Mouse (Mus musculus): ENCODE measurements at regions not wholly inside any gene's neighbourhood (a gene's known extent, or its start where the extent isn't known, plus 50 kb on each side); places are given as distances from the start of the nearest gene placed in this dataset.

DNA sequence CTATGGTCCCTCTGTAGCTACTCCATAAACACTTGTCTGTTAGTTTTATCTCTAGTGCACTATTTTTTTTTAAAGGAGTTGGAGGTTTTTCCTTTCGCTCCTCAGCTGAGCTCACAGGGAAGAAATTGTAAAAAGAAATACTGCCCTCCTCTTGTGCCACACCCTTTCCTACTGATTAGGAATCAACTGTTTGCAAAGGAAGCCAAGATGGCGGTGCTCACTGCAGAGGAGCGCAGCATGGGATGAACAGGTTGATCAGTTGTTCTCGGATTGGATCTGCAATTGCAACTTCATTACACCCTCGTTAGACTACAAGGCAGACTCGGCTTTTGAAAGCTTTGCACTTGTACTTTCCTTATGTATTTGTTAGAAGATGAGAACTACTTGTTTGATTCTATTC is 218.2 kb downstream of the Klf5 start:
- no peak for DNase-seq (ENCODE audit: extremely low spot score, low read depth, low spot score)

DNA sequence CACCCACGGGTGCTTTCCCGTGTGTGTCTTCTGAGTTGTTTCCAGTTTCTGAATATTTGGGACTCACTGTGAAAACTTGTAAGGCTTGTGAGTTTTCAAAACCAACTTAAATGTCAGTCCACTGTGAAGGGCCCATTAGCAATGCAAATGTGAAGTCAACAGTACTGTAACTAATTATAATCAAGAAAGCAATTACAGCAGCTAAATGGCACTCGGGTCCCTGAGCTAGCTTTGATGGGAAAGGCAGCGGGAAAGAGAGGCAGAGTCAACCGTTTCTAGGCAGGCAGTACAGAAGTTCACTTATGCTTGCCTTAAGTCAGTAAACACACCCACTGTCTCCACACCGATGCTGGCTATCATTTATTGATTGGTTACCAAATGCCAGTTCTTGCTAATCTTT is 221.9 kb downstream of the Klf5 start:
- no peak for DNase-seq (ENCODE audit: extremely low spot score, low read depth, low spot score)

DNA sequence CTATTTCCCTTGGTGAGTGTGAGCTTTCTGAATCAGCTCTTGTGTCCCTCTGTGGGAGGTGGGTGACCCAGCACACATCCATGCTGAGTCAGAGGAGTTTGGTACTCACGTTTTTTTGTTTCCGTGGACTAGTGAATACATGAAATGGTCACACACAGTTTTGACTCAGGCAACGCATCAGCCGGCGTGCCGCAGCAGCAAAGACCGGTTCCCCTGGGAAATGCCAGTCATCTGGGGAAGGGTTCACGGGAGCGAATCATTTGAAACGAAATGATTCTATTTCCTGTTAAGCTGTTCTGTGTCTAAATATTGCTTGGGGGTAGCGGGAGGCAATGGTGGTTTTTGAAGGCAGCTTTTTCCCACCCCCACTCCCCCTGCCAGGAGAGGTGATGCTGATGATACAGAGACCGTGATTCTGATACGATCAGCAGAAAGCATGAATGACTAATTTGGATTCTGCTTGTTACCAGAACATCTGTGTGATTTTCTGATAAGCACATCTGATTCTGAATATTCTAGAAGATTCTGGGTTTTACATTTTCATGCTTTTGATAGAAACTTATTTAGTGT is 223.5 kb downstream of the Klf5 start:
- no peak for DNase-seq (ENCODE audit: extremely low spot score, low read depth, low spot score)

DNA sequence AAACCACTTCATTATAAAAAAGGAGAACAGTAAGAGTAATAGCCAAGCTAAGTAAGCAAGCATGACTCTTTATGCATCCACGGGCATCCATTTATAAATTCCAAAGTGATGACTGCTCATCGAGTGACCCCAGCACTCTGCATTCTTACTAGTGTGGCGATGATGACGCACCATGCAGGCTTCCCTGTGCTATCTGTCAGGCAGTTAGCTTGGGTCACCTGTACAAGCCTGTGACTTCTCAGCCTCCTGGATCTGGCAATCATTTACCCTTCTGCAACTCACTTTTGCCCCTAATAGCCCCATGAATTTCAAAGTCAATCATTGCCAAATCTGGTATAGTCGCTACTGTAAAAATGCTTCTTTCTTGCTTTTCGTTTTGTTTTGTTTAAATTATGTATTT is 237.3 kb downstream of the Klf5 start:
- DNase-seq (ENCODE audit: extremely low spot score, low read depth, low spot score): no peak

DNA sequence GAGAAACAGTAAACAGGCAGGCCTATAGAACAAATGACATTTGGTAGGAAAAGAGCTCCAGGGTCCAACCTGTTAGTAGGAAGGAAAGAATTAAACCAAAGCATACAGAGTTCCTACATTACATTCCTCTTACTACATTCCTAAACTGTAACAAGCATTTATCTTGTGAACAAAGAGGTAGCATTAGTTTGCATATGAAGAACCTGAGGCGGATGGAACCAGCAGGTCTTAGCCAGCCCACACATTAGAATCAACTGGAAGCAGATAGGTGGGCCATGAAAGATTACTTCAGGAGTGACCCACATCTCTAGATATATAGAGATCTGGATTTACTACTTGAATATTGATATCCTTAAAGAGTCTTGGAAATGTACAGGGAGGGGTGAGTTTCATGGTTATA is 238.8 kb downstream of the Klf5 start:
- no peak for DNase-seq (ENCODE audit: extremely low spot score, low read depth, low spot score)

DNA sequence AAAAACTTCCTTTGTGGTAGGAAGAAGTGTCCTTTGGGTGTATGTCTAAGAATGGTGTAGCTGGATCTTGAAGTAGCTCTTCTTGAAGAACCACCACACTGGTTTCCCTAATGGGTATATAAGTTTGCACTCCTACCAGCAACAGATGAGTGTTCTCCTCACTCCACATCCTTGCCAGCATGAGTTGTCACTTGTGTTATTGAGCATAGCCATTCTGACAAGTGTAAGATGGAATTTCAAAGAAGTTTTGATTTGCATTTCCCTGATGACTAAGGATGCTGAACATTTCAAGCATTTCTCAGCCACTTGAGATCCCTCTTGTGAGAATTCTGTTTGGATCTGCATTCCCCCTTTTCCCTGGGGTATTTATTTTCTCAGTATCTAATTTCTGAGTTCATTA is 243.2 kb downstream of the Klf5 start:
- no peak for DNase-seq (ENCODE audit: extremely low spot score, low read depth, low spot score)

DNA sequence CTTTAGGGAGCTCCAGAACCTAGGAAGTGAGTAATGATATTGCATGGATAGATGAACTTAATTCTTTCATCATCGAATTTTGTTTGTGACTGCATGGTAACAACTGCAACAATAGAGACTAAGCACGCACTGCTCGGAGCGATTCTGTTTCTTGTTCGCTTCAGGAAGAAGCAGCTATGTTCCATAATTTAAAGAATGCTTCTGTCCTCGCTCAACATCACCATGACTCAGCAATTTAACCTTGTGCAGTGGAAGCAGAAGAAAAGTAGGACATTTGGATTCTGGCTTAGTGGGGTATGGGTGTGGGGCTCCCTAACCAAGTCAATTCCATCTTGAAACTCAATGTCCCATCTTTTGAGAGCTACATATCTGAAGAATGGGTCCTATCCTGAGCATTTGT is 249.4 kb downstream of the Klf5 start:
- no peak for DNase-seq (ENCODE audit: extremely low spot score, low read depth, low spot score)

DNA sequence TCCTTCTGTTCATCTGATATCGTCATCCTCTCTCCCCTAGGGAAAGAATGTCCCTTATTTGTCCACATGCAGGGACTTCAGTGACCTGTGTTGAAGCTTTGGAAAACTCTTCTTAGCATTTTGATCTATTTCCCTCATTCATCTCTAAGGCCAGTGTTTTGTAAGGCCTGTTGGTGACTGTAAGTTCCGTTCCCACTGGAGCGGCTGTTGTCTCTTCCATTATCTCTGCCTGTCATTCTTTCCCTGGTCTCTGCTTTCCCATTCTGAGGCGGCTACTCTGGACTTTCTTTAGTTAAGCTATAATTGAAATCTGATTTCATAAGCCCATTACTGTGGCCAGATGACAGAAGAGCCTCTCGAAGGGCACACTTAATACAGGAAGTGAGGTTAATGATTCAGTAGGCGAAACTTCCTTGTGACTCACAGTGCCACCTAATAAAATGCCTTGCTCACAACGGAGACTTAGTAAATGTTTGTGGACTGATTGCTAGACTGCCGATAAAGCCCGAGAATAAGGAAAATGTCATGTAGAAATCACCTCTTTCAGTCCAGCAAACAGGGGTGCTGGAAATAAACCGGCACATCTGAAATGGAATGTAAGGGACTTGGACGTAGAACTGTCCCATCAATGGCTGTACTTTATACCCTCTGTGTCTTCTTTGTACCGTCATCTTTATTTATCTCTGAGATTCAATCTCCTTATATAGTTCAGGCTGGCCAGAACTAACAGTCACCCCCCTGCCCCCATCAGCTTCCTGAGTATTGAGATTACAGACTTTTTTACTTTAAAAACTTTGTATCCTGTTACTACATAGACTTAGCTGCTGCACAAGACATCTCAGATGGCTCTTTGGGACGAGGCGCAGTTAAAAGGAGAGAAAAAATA is 250.1 kb downstream of the Klf5 start:
- no peak for DNase-seq (ENCODE audit: extremely low spot score, low read depth, low spot score)

DNA sequence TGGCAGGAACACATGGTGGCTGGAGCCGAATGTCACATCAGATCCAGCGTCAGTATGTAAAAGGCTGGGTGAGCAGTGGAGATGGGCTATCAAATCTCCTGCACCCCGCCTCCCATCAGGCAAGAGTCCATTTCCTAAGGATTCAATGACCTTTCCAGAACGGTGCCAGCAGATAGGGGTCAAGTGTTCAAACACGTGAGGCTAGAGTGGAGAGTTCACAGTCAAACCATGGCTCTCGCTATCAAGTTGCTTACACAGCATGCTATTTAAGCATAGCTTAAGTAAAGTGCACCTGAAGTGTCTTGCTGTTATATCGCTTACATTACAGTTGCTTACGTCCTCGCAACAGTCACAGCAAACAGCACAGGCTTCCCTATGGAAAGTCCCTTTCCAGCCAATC is 265.5 kb downstream of the Klf5 start:
- DNase-seq (ENCODE audit: extremely low spot score, low read depth, low spot score): no peak

DNA sequence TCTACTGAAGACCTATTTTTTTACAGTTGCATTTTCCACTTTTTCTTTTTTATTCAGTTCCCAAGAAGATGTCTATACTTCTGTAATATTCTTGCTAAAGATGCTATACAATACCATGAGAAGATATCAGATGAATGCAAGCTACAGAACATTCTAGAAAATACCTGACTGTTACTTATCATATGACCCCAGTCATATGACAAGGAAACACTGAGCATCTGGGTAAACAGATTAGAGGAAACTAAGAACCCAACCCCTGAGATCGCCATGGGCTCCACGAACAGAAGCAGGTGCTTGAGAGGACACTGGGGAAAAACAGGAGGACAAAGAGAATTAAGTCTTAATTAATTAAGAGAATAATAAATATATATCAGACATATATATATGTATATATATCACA is 275.7 kb downstream of the Klf5 start:
- no peak for DNase-seq (ENCODE audit: extremely low spot score, low read depth, low spot score)

DNA sequence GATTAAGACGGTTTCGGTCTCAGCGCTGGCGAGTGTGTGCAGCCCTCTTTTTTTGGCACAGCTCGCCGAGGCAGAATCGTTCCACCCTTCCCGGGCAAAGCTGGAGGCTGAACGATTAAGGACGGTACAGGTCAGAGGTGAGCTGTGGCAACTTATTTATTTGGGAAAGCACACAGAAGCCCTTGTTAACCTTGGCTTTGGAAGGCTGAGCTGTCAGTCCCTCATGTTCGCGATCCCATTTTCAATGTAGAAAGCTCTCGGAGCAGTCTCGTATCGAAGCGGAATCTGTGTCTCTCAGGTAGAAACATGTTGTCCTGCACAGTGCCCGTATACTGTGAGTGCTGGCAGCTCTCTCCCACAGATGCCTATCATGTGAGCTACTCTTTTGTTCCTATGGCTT is 280.2 kb downstream of the Klf5 start:
- DNase-seq (ENCODE audit: extremely low spot score, low read depth, low spot score): no peak

DNA sequence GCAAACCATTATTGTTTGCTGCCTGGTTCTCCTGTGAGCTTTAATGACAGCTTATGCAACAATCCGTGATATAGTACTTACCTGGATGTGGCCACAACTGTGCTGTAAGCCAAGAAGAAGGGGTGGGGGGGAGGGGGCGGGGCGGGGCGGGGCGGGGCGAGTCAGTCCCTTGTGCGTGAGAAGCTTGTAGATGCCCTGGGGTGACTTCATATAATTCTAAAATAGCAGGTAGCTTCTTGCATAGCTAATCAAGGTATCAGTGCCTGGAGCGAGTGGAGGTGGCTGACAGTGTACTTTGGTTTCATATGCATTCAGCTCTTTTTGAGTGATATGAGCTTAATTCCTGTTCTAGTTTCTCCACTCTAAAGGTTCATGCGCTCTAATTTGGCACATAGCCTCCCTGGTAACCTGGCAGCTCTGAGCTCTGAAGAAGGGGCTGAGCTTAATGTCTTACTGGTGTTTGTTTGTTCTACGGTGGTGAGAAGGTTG is 280.8 kb downstream of the Klf5 start:
- DNase-seq (ENCODE audit: extremely low spot score, low read depth, low spot score): no peak

DNA sequence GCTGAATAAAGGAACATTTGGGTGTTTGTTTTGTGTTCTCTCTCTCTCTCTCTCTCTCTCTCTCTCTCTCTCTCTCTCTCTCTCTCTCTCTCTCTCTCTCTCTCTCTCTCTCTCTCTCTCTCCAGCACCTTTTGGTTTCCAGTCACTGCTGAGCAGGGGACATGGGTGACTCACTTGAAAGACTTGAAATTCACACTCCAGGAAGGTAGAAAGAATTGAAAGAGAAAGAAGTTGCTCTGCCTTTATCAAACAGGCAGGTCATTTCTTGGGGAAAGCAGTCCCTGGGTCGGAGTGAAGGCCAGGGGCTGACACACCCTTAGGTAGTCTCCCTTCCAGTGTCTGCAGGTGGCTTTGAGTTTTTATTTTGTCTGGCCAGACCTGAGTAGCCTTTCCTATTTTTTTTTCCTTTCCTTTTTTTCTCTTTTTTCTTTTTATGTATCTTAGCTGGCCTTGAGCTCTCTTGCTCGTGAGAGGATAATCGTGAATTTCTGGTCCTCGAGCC is 281.3 kb downstream of the Klf5 start:
- DNase-seq (ENCODE audit: extremely low spot score, low read depth, low spot score): no peak

DNA sequence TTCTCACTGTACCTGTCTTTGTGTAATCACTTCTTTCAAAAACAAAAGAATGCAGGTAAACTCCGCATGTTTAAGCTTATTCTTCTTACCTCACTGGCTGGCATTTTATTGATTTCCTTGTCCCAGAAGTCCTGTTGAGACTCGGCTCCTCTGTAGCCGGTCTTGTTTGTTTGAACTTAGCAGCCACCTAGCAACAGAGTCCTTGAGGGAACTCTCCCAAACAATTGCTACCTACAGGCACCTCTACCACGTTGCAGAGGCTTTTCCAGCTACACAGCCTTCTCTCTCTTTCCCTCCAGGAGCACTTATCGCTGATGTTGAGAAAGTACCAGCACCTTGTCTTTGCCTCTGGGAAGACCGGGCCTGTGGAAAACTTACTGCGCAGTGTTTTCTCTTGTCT is 285.7 kb downstream of the Klf5 start:
- DNase-seq (ENCODE audit: extremely low spot score, low read depth, low spot score): no peak

DNA sequence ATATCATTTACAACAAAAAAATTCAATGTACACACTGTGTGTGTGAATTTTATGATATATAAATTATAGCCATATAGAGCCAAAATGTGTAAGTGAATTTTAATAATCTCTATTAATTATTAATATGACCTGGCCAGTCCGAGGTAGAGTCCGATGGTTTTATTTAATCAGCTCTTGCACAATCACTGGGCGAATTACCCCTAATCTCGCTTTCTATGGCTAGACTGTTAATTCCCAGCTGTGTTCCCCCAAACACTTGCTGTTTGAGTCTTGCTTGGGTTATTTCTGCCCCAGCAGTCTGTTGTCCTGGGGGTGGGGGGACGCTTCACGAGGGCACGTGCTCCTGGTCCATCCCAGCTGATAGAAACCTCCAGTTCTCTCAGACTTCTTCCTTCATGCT is 287.5 kb downstream of the Klf5 start:
- no peak for DNase-seq (ENCODE audit: extremely low spot score, low read depth, low spot score)

DNA sequence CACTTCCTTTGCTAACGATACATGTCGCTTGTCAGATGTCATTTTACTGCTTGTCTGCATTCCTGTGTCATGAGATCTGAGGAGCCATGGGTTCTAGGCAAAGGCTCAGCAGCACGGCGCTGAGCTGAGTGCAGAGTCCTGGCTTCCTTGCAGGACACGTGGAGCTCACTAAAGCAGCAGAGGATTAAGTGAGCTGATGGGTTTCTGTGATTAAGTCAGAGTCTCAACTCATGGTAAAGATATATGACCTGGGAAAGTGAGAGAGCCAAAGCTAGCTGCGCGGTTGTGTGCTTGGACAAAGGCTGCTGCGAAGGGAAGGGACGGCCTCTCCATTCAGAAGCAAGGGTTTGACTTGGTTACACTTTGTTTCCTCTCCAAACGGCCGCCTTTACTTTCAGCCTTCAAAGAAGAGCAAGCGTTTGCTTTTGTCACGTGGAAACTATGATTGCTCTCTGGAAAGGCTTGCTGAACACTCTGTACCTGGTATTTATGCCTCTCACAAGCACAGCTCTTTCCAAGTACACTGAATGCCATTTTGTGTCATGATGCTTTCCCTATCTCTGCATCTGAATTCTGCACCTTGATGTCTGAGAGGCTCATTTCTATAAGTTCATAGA is 292.5 kb downstream of the Klf5 start:
- DNase-seq (ENCODE audit: extremely low spot score, low read depth, low spot score): no peak

DNA sequence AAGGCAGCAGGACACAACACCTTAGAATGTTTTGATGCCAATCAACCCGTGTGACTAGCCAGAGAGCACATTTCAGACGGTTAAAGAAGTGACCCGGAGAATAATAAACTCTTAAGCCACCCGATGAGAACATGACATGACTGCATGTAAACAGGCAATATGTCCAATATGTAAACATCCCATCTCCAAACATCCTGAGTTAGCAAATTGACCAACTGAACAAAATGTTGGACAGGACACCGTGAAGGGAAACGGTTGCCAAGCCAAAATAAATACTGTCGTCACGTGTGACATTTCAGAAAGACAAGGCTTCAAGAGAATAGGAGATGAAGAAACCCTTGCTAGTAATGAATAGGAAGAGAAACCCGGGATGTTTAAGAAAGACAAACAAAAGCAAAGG is 294.4 kb downstream of the Klf5 start:
- DNase-seq (ENCODE audit: extremely low spot score, low read depth, low spot score): no peak

DNA sequence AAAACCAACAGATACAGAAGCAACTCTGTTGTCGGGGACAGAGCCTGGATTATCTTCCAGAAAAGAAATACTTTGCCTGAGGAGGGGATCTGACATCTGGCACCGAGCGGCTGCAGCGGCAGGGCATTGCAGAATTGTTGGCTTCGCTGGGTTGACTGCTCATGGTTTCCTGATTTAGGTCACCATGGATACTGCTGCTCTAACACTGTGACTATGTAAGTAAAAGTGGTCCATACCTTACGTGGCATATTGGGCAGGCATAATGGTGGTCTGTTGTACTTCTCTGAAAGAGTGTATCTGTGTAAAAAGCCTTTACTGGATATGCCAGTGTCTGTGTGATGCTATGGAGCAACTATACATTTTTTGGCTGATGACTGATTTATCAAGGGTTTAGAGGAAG is 295.4 kb downstream of the Klf5 start:
- no peak for DNase-seq (ENCODE audit: extremely low spot score, low read depth, low spot score)

DNA sequence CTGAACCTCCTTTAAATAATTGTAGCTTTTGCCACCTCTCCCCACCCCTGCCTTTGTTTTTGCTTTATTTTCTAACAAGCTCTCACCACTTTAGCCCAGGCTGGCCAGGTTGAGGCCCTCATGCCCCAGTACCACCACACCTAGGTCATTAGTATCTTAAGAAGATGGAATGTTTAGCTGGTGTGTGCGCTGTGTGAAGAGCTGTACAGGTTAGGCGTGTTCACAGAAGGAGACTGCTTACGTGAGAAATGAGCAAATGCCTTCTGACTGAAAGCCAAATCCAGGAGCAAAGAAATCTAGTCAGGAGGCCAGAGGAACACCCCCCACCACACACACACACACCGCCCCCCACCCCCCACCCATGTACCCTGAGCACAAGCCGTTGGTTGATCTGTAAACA is 303.4 kb downstream of the Klf5 start:
- no peak for DNase-seq (ENCODE audit: extremely low spot score, low read depth, low spot score)

DNA sequence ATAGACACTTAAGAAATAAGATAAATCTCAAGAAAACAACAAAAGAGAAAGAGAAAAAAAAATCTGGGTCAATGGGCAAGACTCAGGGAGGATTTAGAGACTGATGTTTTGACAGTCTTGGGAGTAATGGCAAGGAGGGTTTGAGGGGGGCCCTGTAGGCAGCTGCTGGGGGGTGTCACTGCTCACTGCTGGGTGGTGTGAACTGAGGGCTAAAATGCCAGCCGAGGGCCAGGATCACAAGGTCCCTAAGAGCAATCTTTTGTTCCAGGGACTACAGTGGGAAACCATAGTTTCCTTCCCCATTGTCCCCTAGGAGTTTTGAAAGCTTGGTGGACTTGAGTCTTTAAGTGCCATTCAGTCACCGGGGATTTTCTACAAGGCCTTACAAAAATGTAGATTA is 304.8 kb downstream of the Klf5 start:
- no peak for DNase-seq (ENCODE audit: extremely low spot score, low read depth, low spot score)

DNA sequence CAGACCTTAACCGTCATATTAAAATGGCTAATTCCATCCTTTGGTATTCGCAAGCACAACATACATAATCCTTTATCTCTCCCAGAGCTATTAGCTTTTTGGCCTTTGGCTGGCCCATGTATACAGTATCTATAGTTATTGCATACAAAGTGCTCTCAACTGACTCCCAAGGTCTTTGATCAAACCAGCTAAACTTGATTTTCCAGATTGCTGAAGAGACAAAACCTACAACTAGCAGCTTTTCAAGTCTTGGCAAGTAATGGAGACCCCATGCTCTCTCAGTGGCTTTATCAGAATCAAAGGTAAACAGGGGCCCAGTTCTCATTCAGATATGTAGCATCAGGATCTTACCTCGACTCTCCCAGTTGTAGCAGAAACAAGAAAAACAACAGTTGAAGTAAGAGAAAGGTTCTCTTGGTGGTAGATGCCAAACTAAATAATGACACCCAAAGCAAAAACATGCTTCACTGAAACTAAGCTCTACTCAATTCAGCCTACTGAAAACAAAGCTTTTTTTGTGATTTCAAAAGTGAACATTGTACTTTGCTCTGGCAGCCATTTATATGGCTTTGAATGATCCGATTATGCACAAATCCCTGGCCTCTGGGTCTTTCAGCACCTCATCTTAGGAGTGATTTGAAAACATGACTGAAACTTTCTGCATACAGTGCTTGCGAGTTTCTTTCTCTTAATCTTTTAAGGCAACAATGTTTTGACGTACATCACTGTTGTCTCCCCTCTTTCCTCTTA is 307.0 kb downstream of the Klf5 start:
- DNase-seq (ENCODE audit: extremely low spot score, low read depth, low spot score): no peak
